In genomic region chr5:142899932-142900533, GRCm38 (mm10) we compare ENCODE assay signal across 20 mouse cellular contexts. TPM values are rescaled to one million over a fixed set of nuclear protein-coding genes. Genes with fewer than 3 reads are reported as not detected.
DNase-seq lines count a peak whose midpoint lies in the region; TF ChIP-seq lines count a peak whose summit lies in the region.
"Had no signal": no experiment of that assay in that cellular context is flagged by ENCODE, and none has a peak within 500 bp of the region (broad histone marks: within the 10 kb centered on the region; RNA-seq: fewer than 3 reads in every experiment).

No protein-coding gene starts in this region.

- no peaks in the 10 kb centered on the region for H3K9me3 ChIP-seq in ES-E14 (ENCODE audit: control insufficient read depth, insufficient read depth, low read depth, low read length)
- H3K9me3 ChIP-seq: forebrain, embryonic 10.5 days; heart, embryonic 13.5 days; limb, embryonic 10.5 days; lung, embryonic 15.5 days had no signal

- no peak overlapping the region for H3K4me3 ChIP-seq in layer of hippocampus, adult 2 months
- H3K4me3 ChIP-seq in ES-E14 (ENCODE audit: insufficient read depth in 1 of 2, low read depth in 1 of 2, low read length in 2 of 2, poor library complexity in 1 of 2, severe bottlenecking in 1 of 2) = no peak overlapping the region
- no peak overlapping the region for H3K4me3 ChIP-seq in myocyte
- H3K4me3 ChIP-seq: forebrain, embryonic 10.5 days; heart, embryonic 13.5 days; limb, embryonic 10.5 days; lung, embryonic 15.5 days had no signal

- DNase-seq in layer of hippocampus, adult 2 months (ENCODE audit: low spot score in 2 of 2) = no peak
- no peak for DNase-seq in layer of hippocampus, postnatal 10 days (ENCODE audit: low spot score in 2 of 2)
- DNase-seq in 416B (ENCODE audit: low read depth) (peak; percentile 39), ES-E14 (ENCODE audit: low read depth, low spot score) (no peak)
- DNase-seq in adrenal gland, postnatal 25 days = no peak
- no peak for DNase-seq in kidney, adult 8-10 months
- DNase-seq: adrenal gland, postnatal 14 days; cerebellum, adult 11 months; gastrocnemius, postnatal 14 days; heart, postnatal 36 days; kidney, adult 2 months; kidney, postnatal 14 days; thymus, adult 2 months had no signal

- no peaks in the 10 kb centered on the region for H3K27me3 ChIP-seq in myocyte (ENCODE audit: control insufficient read depth, insufficient read depth, insufficient read length)
- H3K27me3 ChIP-seq: CH12.LX; heart, embryonic 13.5 days; lung, embryonic 15.5 days had no signal

- in situ Hi-C loops in ES-E14 (cut with MboI; ENCODE audit: low sequenced_read_pairs in 2 of 2, unreplicated experiment in 2 of 2) = no loop called here

- peak overlapping the region; percentile 82 for H3K27ac ChIP-seq in layer of hippocampus, adult 2 months
- H3K27ac ChIP-seq in ES-E14 (ENCODE audit: insufficient read depth, low read depth, low read length, poor library complexity, severe bottlenecking) = no peak overlapping the region
- H3K27ac ChIP-seq: forebrain, embryonic 10.5 days; hindbrain, postnatal 0 days; limb, embryonic 10.5 days; lung, embryonic 15.5 days had no signal

- H3K36me3 ChIP-seq in ES-E14 (ENCODE audit: control insufficient read depth, insufficient read depth, low read length, poor library complexity, severe bottlenecking) = peaks cover 36% of the 10 kb centered on the region
- peaks cover 41% of the 10 kb centered on the region for H3K36me3 ChIP-seq in myocyte (ENCODE audit: control insufficient read depth, insufficient read depth)

- H3K4me2 ChIP-seq in myocyte (ENCODE audit: low read depth) = no peak overlapping the region
- H3K4me2 ChIP-seq: heart, embryonic 13.5 days; lung, embryonic 15.5 days had no signal

- peaks cover 0 to 17% of the 10 kb centered on the region in 2 experiments; a peak in 1 of 4 replicates for H3K4me1 ChIP-seq in ES-E14 (ENCODE audit: control insufficient read depth in 2 of 2, insufficient read depth in 2 of 2, low read length in 2 of 2, poor library complexity in 1 of 2)

- peaks cover 17% of the 10 kb centered on the region for H3K79me2 ChIP-seq in myocyte (ENCODE audit: control insufficient read depth, insufficient read depth)

- H3ac ChIP-seq in myocyte (ENCODE audit: control insufficient read depth, insufficient read length) = no peak overlapping the region

- H3K9ac ChIP-seq in ES-E14 (ENCODE audit: insufficient read depth, low read depth, low read length, poor library complexity, severe bottlenecking) = no peak overlapping the region
- H3K9ac ChIP-seq: heart, embryonic 13.5 days; lung, embryonic 15.5 days had no signal

- TF ChIP-seq POLR2A in myocyte (IDR thresholded peaks at IDR 0.05; ENCODE audit: insufficient read length, low read depth) = no peak

- TF ChIP-seq CTCF in layer of hippocampus, adult 2 months (conservative IDR thresholded peaks at IDR 0.05) = no peak

TF ChIP-seq in ES-E14, 5 proteins besides CTCF, POLR2A, EP300 and RAD21:
- TF ChIP-seq ZC3H11A (IDR thresholded peaks at IDR 0.05; ENCODE audit: borderline replicate concordance, low read depth, low read length) (no peak), ZNF384 (IDR thresholded peaks at IDR 0.05; ENCODE audit: low read depth, low read length) (peak; percentile 76), CHD2 (IDR thresholded peaks at IDR 0.05; ENCODE audit: low read depth, low read length) (0 out of 2 replicates have a peak, but pooled peaks have one; percentile 27)

TF ChIP-seq in myocyte, 11 proteins besides CTCF, POLR2A, EP300 and RAD21:
- TF ChIP-seq USF1 (IDR thresholded peaks at IDR 0.05; ENCODE audit: low read depth) (no peak), POLR2AphosphoS2 (IDR thresholded peaks at IDR 0.05; ENCODE audit: insufficient read length, low read depth) (peak; percentile 89)

RNA-seq across cellular contexts. Expression of gene Fbxl18, which starts 4.8 kb away (rescaled TPM):
- 10 to 100 TPM; 36.7 to 39.9 TPM for total RNA-seq in layer of hippocampus, adult 2 months (2021)
- total RNA-seq in layer of hippocampus, postnatal 10 days (2021) = 10 to 100 TPM; 38.5 to 40.1 TPM
- 20.1 and 27.1 TPM in 2 replicates for total RNA-seq in ES-E14 (2012; rRNA removed)
- 7.6 TPM for polyA plus RNA-seq in myocyte (2012; fragmentation: generic; extraction: Trizol)
- 14.5 and 19.8 TPM in 2 replicates for total RNA-seq in adrenal gland, postnatal 25 days (2021)

RNA-seq across cellular contexts. Expression of gene Actb, which starts 6.5 kb away (rescaled TPM):
- 1,000 to 10,000 TPM; 3,149 to 3,251 TPM for total RNA-seq in layer of hippocampus, adult 2 months (2021)
- total RNA-seq in layer of hippocampus, postnatal 10 days (2021) = 1,000 to 10,000 TPM; 4,137 to 4,167 TPM
- 3,755 and 4,692 TPM in 2 replicates for total RNA-seq in ES-E14 (2012; rRNA removed)
- polyA plus RNA-seq in myocyte (2012; fragmentation: generic; extraction: Trizol) = 2,198 TPM
- total RNA-seq in adrenal gland, postnatal 25 days (2021) = 2,846 and 3,181 TPM in 2 replicates
